Mouse (Mus musculus) embryonic facial prominence, embryonic 10.5 days (tissue): Measurements from ENCODE around the gene Prkg1. TPM values are rescaled to one million over a fixed set of nuclear protein-coding genes. Genes with fewer than 3 reads are reported as not detected.
A peak's percentile ranks its signal among the peaks of the same experiment; 100 is the strongest.

Experiments
- DNase-seq: peaks from one replicate; pipeline ENCODE4 v3.0.0-alpha.2; 2017; ENCODE audit warnings: low spot score
- H3K27ac ChIP-seq: fragments of 300-500 bp; sonication (generic); replicated peaks from 2 replicates; pipeline ENCODE4 v1.5.1; 2016; ENCODE audit warnings: mild to moderate bottlenecking
- H3K27me3 ChIP-seq: fragments of 300-500 bp; sonication (generic); replicated peaks from 2 replicates; pipeline ENCODE4 v1.6.1; 2016; ENCODE audit warnings: low read depth, mild to moderate bottlenecking; ENCODE audit not compliant: poor library complexity, severe bottlenecking
- H3K36me3 ChIP-seq: fragments of 300-500 bp; sonication (generic); replicated peaks from 2 replicates; pipeline ENCODE4 v1.6.1; 2016; ENCODE audit warnings: mild to moderate bottlenecking, moderate library complexity
- H3K4me1 ChIP-seq: fragments of 300-500 bp; sonication (generic); 2 replicates; pipeline ENCODE4 v1.6.1; 2016
- H3K4me3 ChIP-seq: fragments of 300-500 bp; sonication (generic); 2 replicates; pipeline ENCODE4 v1.5.1; 2016; ENCODE audit warnings: mild to moderate bottlenecking, moderate library complexity
- H3K9me3 ChIP-seq: fragments of 300-500 bp; sonication (generic); 2 replicates; pipeline ENCODE4 v1.6.1; 2016; ENCODE audit warnings: mild to moderate bottlenecking
- WGBS: fragments of 180-500 bp; shearing (Covaris S2); methylation state at CpG from one replicate; pipeline ENCODE4 v1.1.7; 2016; 5-methylcytosine and 5-hydroxymethylcytosine counted together
- polyA plus RNA-seq: library from polyadenylated mRNA; unstranded; fragments of >200 nt; fragmentation: Nextera tagmentation; extraction: Ambion mirVana; gene quantifications from 2 replicates; pipeline ENCODE4 v1.2.1, GENCODE M21; 2016

The Prkg1 gene
- polyA plus RNA-seq, 1 experiment from 2014 or later, result 6.2 TPM

DNA sequence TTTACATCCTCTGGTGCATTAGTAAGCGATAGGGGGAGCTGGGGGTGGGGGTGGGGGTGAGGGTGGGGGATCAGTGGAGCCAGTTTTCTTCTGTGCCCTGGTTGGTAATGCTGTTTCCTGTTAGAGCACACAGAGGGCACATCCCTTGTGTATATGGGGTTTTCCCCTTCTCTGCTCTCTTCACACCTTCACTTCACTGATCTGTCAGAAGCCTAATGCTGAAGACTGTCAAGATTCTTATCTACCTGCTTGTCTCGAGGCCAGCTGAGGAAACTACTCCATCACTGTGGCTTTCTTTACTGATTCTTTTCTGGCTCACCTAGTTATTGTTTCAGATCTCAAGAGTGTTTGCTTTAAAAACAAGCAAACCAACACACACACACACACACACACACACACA lies 554.4 kb downstream of the Prkg1 start:
- no peaks in the 10 kb centered on the region for H3K9me3 ChIP-seq
- no peak for DNase-seq
- no peak overlapping the region for H3K27ac ChIP-seq
- H3K4me3 ChIP-seq, result no peak overlapping the region
- 43% methylated on average over 2 of the region's 2 CpGs for WGBS
- H3K27me3 ChIP-seq, result no peaks in the 10 kb centered on the region
- H3K4me1 ChIP-seq, result peaks cover 5% of the 10 kb centered on the region
- H3K36me3 ChIP-seq, result no peaks in the 10 kb centered on the region

- WGBS, result 58% methylated on average over 5 of the region's 5 CpGs
- no peak for DNase-seq
- Histone ChIP-seq H3K9me3 (no peaks in the 10 kb centered on the region), H3K27me3 (no peaks in the 10 kb centered on the region), H3K36me3 (no peaks in the 10 kb centered on the region), H3K4me3 (no peak overlapping the region), H3K4me1 (peaks cover 13% of the 10 kb centered on the region), H3K27ac (no peak overlapping the region)
These were observed 565.2 kb downstream of the Prkg1 start for GRCm38 (mm10) chr19:31199583-31199982.

GRCm38 (mm10) chr19:31198461-31198860 lies 566.4 kb downstream of the Prkg1 start:
- 62% methylated on average over 4 of the region's 4 CpGs for WGBS
- no peak for DNase-seq
- H3K27ac ChIP-seq, result 0 out of 2 replicates have a peak overlapping the region, but pooled peaks have one; percentile 14

GRCm38 (mm10) chr19:31197076-31197475 lies 567.8 kb downstream of the Prkg1 start:
- Histone ChIP-seq H3K27me3 (no peaks in the 10 kb centered on the region), H3K36me3 (no peaks in the 10 kb centered on the region), H3K4me1 (peaks cover 13% of the 10 kb centered on the region), H3K4me3 (no peak overlapping the region), H3K27ac (no peak overlapping the region), H3K9me3 (no peaks in the 10 kb centered on the region)
- 86% methylated on average over 6 of the region's 6 CpGs for whole genome bisulfite sequencing
- DNase-seq, result no peak

More at GRCm38 (mm10) chr19:31198461-31198860, 566.4 kb downstream of the Prkg1 start:
- Histone ChIP-seq H3K36me3 (no peaks in the 10 kb centered on the region), H3K4me3 (no peak overlapping the region), H3K27me3 (no peaks in the 10 kb centered on the region), H3K9me3 (no peaks in the 10 kb centered on the region), H3K4me1 (peaks cover 13% of the 10 kb centered on the region)

- Histone ChIP-seq H3K27me3 (no peaks in the 10 kb centered on the region), H3K9me3 (no peaks in the 10 kb centered on the region), H3K4me1 (no peaks in the 10 kb centered on the region), H3K27ac (no peak overlapping the region), H3K4me3 (no peak overlapping the region), H3K36me3 (no peaks in the 10 kb centered on the region)
- no peak for DNase-seq
- WGBS, result 87% methylated on average over 6 of the region's 6 CpGs
These were observed 576.1 kb downstream of the Prkg1 start for GRCm38 (mm10) chr19:31188559-31189218.

GRCm38 (mm10) chr19:31180757-31181156 lies 584.1 kb downstream of the Prkg1 start:
- Histone ChIP-seq H3K4me3 (no peak overlapping the region), H3K9me3 (no peaks in the 10 kb centered on the region), H3K27me3 (no peaks in the 10 kb centered on the region), H3K36me3 (no peaks in the 10 kb centered on the region), H3K27ac (no peak overlapping the region), H3K4me1 (no peaks in the 10 kb centered on the region)
- no peak for DNase-seq
- WGBS, result 91% methylated on average over 4 of the region's 4 CpGs

GRCm38 (mm10) chr19:31177279-31177922 lies 587.4 kb downstream of the Prkg1 start:
- Histone ChIP-seq H3K36me3 (no peaks in the 10 kb centered on the region), H3K4me1 (no peaks in the 10 kb centered on the region), H3K9me3 (no peaks in the 10 kb centered on the region), H3K4me3 (no peak overlapping the region), H3K27ac (no peak overlapping the region), H3K27me3 (no peaks in the 10 kb centered on the region)
- WGBS, result 87% methylated on average over 8 of the region's 8 CpGs
- DNase-seq, result no peak

DNA sequence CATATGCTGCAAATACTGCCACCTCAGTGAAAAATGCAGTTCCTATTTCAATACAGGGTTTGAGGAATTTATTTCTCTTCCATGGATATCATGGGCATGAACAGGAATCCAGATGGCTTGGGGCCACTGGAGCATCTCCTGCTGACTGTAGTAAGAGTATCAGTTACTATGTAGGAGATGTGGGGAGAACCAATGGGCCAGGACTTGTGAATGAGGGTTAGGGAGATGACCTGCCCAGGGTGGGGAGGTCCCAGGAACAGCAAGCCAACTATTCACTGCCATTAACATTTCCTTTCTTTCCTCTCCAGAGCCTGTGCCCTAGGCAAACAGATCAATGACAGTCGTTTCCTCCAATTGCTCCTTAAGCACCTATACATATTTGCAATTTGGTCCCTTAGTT lies 593.8 kb downstream of the Prkg1 start:
- DNase-seq, result no peak
- Histone ChIP-seq H3K27ac (no peak overlapping the region), H3K4me3 (no peak overlapping the region), H3K27me3 (no peaks in the 10 kb centered on the region), H3K4me1 (no peaks in the 10 kb centered on the region), H3K9me3 (no peaks in the 10 kb centered on the region), H3K36me3 (no peaks in the 10 kb centered on the region)
- WGBS, result 44% methylated on average over 1 of the region's 1 CpGs

- no peaks in the 10 kb centered on the region for H3K27me3 ChIP-seq
- no peaks in the 10 kb centered on the region for H3K9me3 ChIP-seq
- no peak overlapping the region for H3K27ac ChIP-seq
- no peak for DNase-seq
- WGBS, result 92% methylated on average over 6 of the region's 6 CpGs
- no peaks in the 10 kb centered on the region for H3K4me1 ChIP-seq
- H3K4me3 ChIP-seq, result no peak overlapping the region
- H3K36me3 ChIP-seq, result no peaks in the 10 kb centered on the region
These were observed 605.8 kb downstream of the Prkg1 start for GRCm38 (mm10) chr19:31158944-31159460.

- Histone ChIP-seq H3K9me3 (no peaks in the 10 kb centered on the region), H3K27me3 (no peaks in the 10 kb centered on the region), H3K4me3 (no peak overlapping the region), H3K27ac (no peak overlapping the region), H3K4me1 (0 out of 2 replicates have a peak, but pooled peaks cover 4% of the 10 kb centered on the region), H3K36me3 (no peaks in the 10 kb centered on the region)
- no peak for DNase-seq
- 54% methylated on average over 5 of the region's 5 CpGs for WGBS
These were observed 611.4 kb downstream of the Prkg1 start for GRCm38 (mm10) chr19:31153399-31153798.

GRCm38 (mm10) chr19:31149902-31150301 lies 614.9 kb downstream of the Prkg1 start:
- DNase-seq, result no peak
- H3K4me1 ChIP-seq, result 0 out of 2 replicates have a peak, but pooled peaks cover 4% of the 10 kb centered on the region
- H3K9me3 ChIP-seq, result no peaks in the 10 kb centered on the region
- no peaks in the 10 kb centered on the region for H3K36me3 ChIP-seq
- WGBS, result 93% methylated on average over 2 of the region's 2 CpGs
- H3K4me3 ChIP-seq, result no peak overlapping the region
- H3K27me3 ChIP-seq, result no peaks in the 10 kb centered on the region
- H3K27ac ChIP-seq, result no peak overlapping the region

- WGBS, result 91% methylated on average over 2 of the region's 2 CpGs
- Histone ChIP-seq H3K9me3 (no peaks in the 10 kb centered on the region), H3K27ac (no peak overlapping the region), H3K27me3 (no peaks in the 10 kb centered on the region), H3K4me3 (no peak overlapping the region), H3K4me1 (no peaks in the 10 kb centered on the region), H3K36me3 (no peaks in the 10 kb centered on the region)
- DNase-seq, result no peak
These were observed 617.4 kb downstream of the Prkg1 start for GRCm38 (mm10) chr19:31147457-31147856.

DNA sequence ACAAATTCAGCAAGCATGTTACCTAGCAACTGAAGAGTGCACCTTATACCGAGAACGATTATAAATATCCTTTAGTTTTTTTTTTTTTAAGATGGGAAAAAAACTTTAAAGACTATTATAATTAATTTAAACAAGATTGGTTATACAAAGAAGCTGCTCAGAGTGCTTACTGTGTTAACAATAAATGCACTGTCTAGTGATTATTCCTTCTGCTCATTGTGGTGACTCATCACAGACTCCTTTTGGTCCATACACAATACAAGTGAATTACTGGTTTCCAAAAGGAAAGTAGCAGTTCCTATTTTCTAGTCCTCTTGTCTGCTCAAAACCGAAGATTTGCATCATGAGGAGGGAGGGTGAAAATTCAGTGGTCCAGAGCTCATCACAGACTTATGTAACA lies 618.7 kb downstream of the Prkg1 start:
- 88% methylated on average over 3 of the region's 3 CpGs for WGBS

More for the DNA sequence above, 618.7 kb downstream of the Prkg1 start:
- Histone ChIP-seq H3K4me1 (no peaks in the 10 kb centered on the region), H3K36me3 (no peaks in the 10 kb centered on the region), H3K27ac (no peak overlapping the region), H3K27me3 (no peaks in the 10 kb centered on the region), H3K4me3 (no peak overlapping the region), H3K9me3 (no peaks in the 10 kb centered on the region)
- DNase-seq, result no peak
